ENCODE assay signal across 8 mouse cellular contexts in the genomic region with DNA sequence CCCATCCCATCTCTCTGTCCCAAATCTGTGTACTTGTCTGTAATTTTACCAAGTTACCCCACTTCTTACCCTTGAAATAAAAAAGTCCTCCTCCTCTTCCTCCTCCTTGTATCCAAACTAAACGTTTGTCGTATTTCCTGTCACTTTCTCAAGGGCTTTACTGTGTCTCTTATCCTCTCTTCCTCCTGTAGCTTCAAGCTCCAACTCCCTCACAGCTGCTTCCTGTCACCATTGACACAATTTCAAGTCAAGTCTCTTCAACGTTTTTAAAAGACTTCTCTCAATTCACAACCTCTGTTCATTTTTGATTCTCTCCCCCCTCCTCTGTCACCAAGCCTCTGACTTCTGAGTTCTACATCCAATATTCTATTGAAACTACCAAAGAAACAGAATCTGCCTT. TPM values are rescaled to one million over a fixed set of nuclear protein-coding genes. Genes with fewer than 3 reads are reported as not detected.
DNase-seq lines count a peak whose midpoint lies in the region; ATAC-seq and TF ChIP-seq lines count a peak whose summit lies in the region.

A gene (minus strand): TSS at position 119 of the 400 bp plus-strand sequence.

- H3K27ac ChIP-seq in forebrain, embryonic 16.5 days (ENCODE audit: low read length), result no peak within 1 kb of the TSS
- H3K27ac ChIP-seq in forebrain, embryonic 13.5 days, result no peak within 1 kb of the TSS
- H3K27ac ChIP-seq in neural tube, embryonic 13.5 days (replicated peaks), result no peak within 1 kb of the TSS
- peak within 1 kb of the TSS; percentile 16; the same call in 1 of the 2 replicates for H3K27ac ChIP-seq in liver, postnatal 0 days (ENCODE audit: low read depth)

- 80% methylated on average over 3 of the region's 3 CpGs for WGBS in forebrain, embryonic 16.5 days
- WGBS in forebrain, embryonic 13.5 days, result 78% methylated on average over 3 of the region's 3 CpGs
- 77% methylated on average over 3 of the region's 3 CpGs for WGBS in neural tube, embryonic 13.5 days
- WGBS in liver, postnatal 0 days (ENCODE audit: insufficient replicate concordance), result 24% methylated on average over 3 of the region's 3 CpGs

- no peak for DNase-seq in neural tube, embryonic 10.5 days (ENCODE audit: extremely low spot score, low spot score)
- no peak for DNase-seq in liver, postnatal 0 days
- no peak for DNase-seq in testis, postnatal 14 days (ENCODE audit: low spot score)
- DNase-seq in layer of hippocampus, postnatal 25 days (ENCODE audit: extremely low spot score in 1 of 2, low spot score in 1 of 2), result no peak

- H3K4me1 ChIP-seq in forebrain, embryonic 16.5 days (replicated peaks; ENCODE audit: control insufficient read depth, insufficient read depth, low read length), result no peaks in the 10 kb centered on the region
- no peaks in the 10 kb centered on the region for H3K4me1 ChIP-seq in forebrain, embryonic 13.5 days
- no peaks in the 10 kb centered on the region for H3K4me1 ChIP-seq in neural tube, embryonic 13.5 days (replicated peaks)
- no peaks in the 10 kb centered on the region for H3K4me1 ChIP-seq in liver, postnatal 0 days (ENCODE audit: insufficient read depth)

- no peak within 1 kb of the TSS for H3K4me2 ChIP-seq in forebrain, embryonic 16.5 days (ENCODE audit: low read length)
- H3K4me2 ChIP-seq in forebrain, embryonic 13.5 days, result no peak within 1 kb of the TSS
- no peak within 1 kb of the TSS for H3K4me2 ChIP-seq in neural tube, embryonic 13.5 days
- peak within 1 kb of the TSS; percentile 40 for H3K4me2 ChIP-seq in liver, postnatal 0 days (ENCODE audit: low read depth, low read length)

- TF ChIP-seq CTCF in liver, postnatal 0 days (IDR thresholded peaks at IDR 0.05; ENCODE audit: low read depth), result no peak

- H3K27me3 ChIP-seq in forebrain, embryonic 16.5 days (replicated peaks; ENCODE audit: control insufficient read depth, insufficient read depth, low read length), result no peaks in the 10 kb centered on the region
- H3K27me3 ChIP-seq in forebrain, embryonic 13.5 days, result no peaks in the 10 kb centered on the region
- H3K27me3 ChIP-seq in neural tube, embryonic 13.5 days, result no peaks in the 10 kb centered on the region
- no peaks in the 10 kb centered on the region for H3K27me3 ChIP-seq in liver, postnatal 0 days (ENCODE audit: insufficient read depth, low read length)

- no peak within 1 kb of the TSS for H3K4me3 ChIP-seq in forebrain, embryonic 16.5 days (replicated peaks; ENCODE audit: low read length)
- H3K4me3 ChIP-seq in forebrain, embryonic 13.5 days, result no peak within 1 kb of the TSS
- no peak within 1 kb of the TSS for H3K4me3 ChIP-seq in neural tube, embryonic 13.5 days
- H3K4me3 ChIP-seq in liver, postnatal 0 days (ENCODE audit: low read depth, low read length), result 0 out of 2 replicates have a peak within 1 kb of the TSS, but pooled peaks have one; percentile 8

- no peak within 1 kb of the TSS for H3K9ac ChIP-seq in forebrain, embryonic 16.5 days (replicated peaks; ENCODE audit: low read depth, low read length)
- no peak within 1 kb of the TSS for H3K9ac ChIP-seq in forebrain, embryonic 13.5 days
- H3K9ac ChIP-seq in neural tube, embryonic 13.5 days, result no peak within 1 kb of the TSS
- no peak within 1 kb of the TSS for H3K9ac ChIP-seq in liver, postnatal 0 days (replicated peaks)

- no peaks in the 10 kb centered on the region for H3K36me3 ChIP-seq in forebrain, embryonic 16.5 days (ENCODE audit: control insufficient read depth, insufficient read depth)
- H3K36me3 ChIP-seq in forebrain, embryonic 13.5 days (ENCODE audit: poor library complexity, severe bottlenecking), result no peaks in the 10 kb centered on the region
- no peaks in the 10 kb centered on the region for H3K36me3 ChIP-seq in neural tube, embryonic 13.5 days
- no peaks in the 10 kb centered on the region for H3K36me3 ChIP-seq in liver, postnatal 0 days (replicated peaks; ENCODE audit: insufficient read depth, low read length)

- TF ChIP-seq EP300 in liver, postnatal 0 days (IDR thresholded peaks at IDR 0.05; ENCODE audit: low read depth), result no peak

- H3K9me3 ChIP-seq in forebrain, embryonic 16.5 days (ENCODE audit: control insufficient read depth, low read length), result no peaks in the 10 kb centered on the region
- no peaks in the 10 kb centered on the region for H3K9me3 ChIP-seq in forebrain, embryonic 13.5 days (replicated peaks)
- H3K9me3 ChIP-seq in neural tube, embryonic 13.5 days, result no peaks in the 10 kb centered on the region
- no peaks in the 10 kb centered on the region for H3K9me3 ChIP-seq in liver, postnatal 0 days (ENCODE audit: low read length)

- no peak for ATAC-seq in forebrain, embryonic 16.5 days
- no peak for ATAC-seq in forebrain, embryonic 13.5 days
- no peak for ATAC-seq in neural tube, embryonic 13.5 days (ENCODE audit: low read depth)
- ATAC-seq in liver, postnatal 0 days, result no peak
- ATAC-seq in frontal cortex, adult (ENCODE audit: low TSS enrichment), result no peak

RNA-seq across cellular contexts. Expression of the gene that starts here (rescaled TPM):
- 11.3 and 20.5 TPM in 2 replicates for polyA plus RNA-seq in forebrain, embryonic 16.5 days (2015; fragmentation: Nextera tagmentation; extraction: Ambion mirVana)
- polyA plus RNA-seq in forebrain, embryonic 13.5 days (2015; fragmentation: Nextera tagmentation; extraction: Ambion mirVana), result 4.2 and 5.9 TPM in 2 replicates
- polyA plus RNA-seq in neural tube, embryonic 13.5 days (2015; fragmentation: Nextera tagmentation; extraction: Ambion mirVana), result 11.2 and 13.8 TPM in 2 replicates
- polyA plus RNA-seq in liver, postnatal 0 days (2015; fragmentation: Nextera tagmentation; extraction: Ambion mirVana), result 7.4 and 9.3 TPM in 2 replicates
- 1 to 10 TPM; 1.5 to 2.5 TPM for total RNA-seq in layer of hippocampus, postnatal 25 days (2021)
